Mouse (Mus musculus) hindbrain, embryonic 12.5 days (tissue): Measurements from ENCODE around the gene Kdm2b. TPM values are rescaled to one million over a fixed set of nuclear protein-coding genes. Genes with fewer than 3 reads are reported as not detected.
A peak's percentile ranks its signal among the peaks of the same experiment; 100 is the strongest.

Experiments used
- ATAC-seq: fragments of 200-750 bp; cut with Nextera tagmentation; 2 replicates; pipeline ENCODE4 v1.8.0; 2017; ENCODE audit warnings: moderate TSS enrichment; ENCODE audit not compliant: low FRiP score
- H3K27ac ChIP-seq: fragments of 300-500 bp; sonication (generic); 2 replicates; pipeline ENCODE4 v1.5.1; 2016; ENCODE audit warnings: mild to moderate bottlenecking
- H3K27me3 ChIP-seq: fragments of 300-500 bp; sonication (generic); 2 replicates; pipeline ENCODE4 v1.6.1; 2016; ENCODE audit warnings: mild to moderate bottlenecking
- H3K36me3 ChIP-seq: fragments of 300-500 bp; sonication (generic); 2 replicates; pipeline ENCODE4 v1.6.1; 2016; ENCODE audit warnings: mild to moderate bottlenecking
- H3K4me1 ChIP-seq: fragments of 300-500 bp; sonication (generic); 2 replicates; pipeline ENCODE4 v1.6.1; 2016
- H3K4me2 ChIP-seq: fragments of 300-500 bp; sonication (generic); replicated peaks from 2 replicates; pipeline ENCODE4 v1.6.1; 2016; ENCODE audit warnings: mild to moderate bottlenecking
- H3K4me3 ChIP-seq: fragments of 300-500 bp; sonication (generic); 2 replicates; pipeline ENCODE4 v1.5.1; 2016; ENCODE audit warnings: mild to moderate bottlenecking
- H3K9ac ChIP-seq: fragments of 300-500 bp; sonication (generic); 2 replicates; pipeline ENCODE4 v1.6.1; 2016; ENCODE audit warnings: mild to moderate bottlenecking, moderate library complexity
- H3K9me3 ChIP-seq: fragments of 300-500 bp; sonication (generic); replicated peaks from 2 replicates; pipeline ENCODE4 v1.6.1; 2016; ENCODE audit warnings: mild to moderate bottlenecking
- WGBS: fragments of 180-500 bp; shearing (Covaris S2); methylation state at CpG from one replicate; pipeline ENCODE4 v1.1.7; 2016; 5-methylcytosine and 5-hydroxymethylcytosine counted together
- polyA plus RNA-seq: library from polyadenylated mRNA; unstranded; fragments of >200 nt; fragmentation: Nextera tagmentation; extraction: Ambion mirVana; gene quantifications from 2 replicates; pipeline ENCODE4 v1.2.1, GENCODE M21; 2016

Kdm2b gene
- polyA plus RNA-seq, 1 experiment from 2014 or later, result 112 TPM

DNA sequence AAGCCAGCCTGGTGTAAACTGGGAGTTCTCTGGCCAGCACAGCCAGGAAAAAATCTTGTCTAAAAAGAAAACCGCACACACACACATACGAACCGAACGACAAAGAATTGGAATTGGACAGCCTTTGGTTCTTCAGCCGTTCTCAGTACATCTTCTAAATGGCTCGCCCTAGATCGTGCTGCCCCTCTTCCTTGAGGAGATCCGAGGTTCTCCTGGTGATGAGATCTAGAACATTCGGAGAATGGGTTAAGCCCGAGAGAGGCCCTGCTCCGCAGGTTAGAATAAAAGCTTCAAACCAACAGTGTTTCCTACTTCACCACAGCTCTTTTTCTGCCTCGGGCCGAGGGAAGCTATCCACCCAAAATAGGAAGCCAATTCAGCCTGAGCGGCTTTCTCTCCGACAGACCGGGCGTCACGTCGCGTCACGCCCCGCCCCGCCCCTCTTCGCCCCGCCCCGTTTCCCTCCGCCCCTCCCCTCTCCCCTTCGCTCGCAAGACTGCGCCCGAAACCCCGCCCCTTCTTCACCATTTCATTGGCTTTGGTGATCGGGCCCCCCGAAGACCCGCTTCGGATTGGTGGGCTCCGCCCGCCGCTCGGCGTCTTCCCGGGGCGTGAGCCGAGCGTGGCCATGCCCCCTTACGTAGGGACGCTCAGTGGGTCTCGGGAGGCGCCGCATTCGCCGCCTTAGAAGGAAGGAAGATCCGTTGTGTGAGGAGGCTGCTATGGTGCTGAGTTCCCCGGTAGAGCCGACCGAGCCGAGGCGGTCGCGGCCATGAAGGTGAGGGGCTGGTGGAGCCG, 139.9 kb downstream of the Kdm2b start, which contains the start of gene Rnf34:
Rnf34 (plus strand) TSS at position 528 of the 798 bp plus-strand sequence.
- ATAC-seq, result peak; percentile 99
- H3K27ac ChIP-seq, result peak within 1 kb of the TSS; percentile 94
- H3K36me3 ChIP-seq, result no peaks in the 10 kb centered on the region
- H3K9ac ChIP-seq, result peak within 1 kb of the TSS; percentile 80
- peaks cover 21% of the 10 kb centered on the region for H3K4me1 ChIP-seq
- WGBS, result under 1% methylated on average over 58 of the region's 61 CpGs
- H3K9me3 ChIP-seq, result no peaks in the 10 kb centered on the region
- H3K27me3 ChIP-seq, result no peaks in the 10 kb centered on the region
- peak within 1 kb of the TSS; percentile 98 for H3K4me2 ChIP-seq
- H3K4me3 ChIP-seq, result peak within 1 kb of the TSS; percentile 59

DNA sequence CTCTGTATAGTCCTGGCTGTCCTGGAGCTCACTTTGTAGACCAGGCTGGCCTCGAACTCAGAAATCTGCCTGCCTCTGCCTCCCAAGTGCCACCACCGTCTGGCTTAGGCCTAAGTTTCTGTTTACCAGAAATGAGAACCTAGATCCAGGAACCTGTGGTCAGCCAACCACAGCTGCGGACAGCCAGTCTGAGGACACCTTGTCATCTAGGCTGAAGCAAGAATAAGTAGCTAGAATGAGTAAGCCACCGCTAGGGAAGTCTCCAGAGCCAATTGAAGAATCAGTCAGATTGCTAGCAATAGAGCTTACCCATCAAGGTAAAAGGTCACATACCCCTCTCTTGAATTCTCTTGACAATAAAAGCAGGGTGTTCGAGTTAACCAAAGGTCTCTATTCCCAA, 145.8 kb downstream of the Kdm2b start:
- peaks cover 3% of the 10 kb centered on the region; the same call in 1 of the 2 replicates for H3K4me1 ChIP-seq
- H3K4me2 ChIP-seq, result no peak overlapping the region
- no peak overlapping the region for H3K9ac ChIP-seq
- no peak overlapping the region for H3K27ac ChIP-seq
- ATAC-seq, result no peak
- H3K4me3 ChIP-seq, result no peak overlapping the region
- no peaks in the 10 kb centered on the region for H3K36me3 ChIP-seq
- no peaks in the 10 kb centered on the region for H3K9me3 ChIP-seq
- no peaks in the 10 kb centered on the region for H3K27me3 ChIP-seq
- WGBS, result 88% methylated on average over 5 of the region's 5 CpGs

DNA sequence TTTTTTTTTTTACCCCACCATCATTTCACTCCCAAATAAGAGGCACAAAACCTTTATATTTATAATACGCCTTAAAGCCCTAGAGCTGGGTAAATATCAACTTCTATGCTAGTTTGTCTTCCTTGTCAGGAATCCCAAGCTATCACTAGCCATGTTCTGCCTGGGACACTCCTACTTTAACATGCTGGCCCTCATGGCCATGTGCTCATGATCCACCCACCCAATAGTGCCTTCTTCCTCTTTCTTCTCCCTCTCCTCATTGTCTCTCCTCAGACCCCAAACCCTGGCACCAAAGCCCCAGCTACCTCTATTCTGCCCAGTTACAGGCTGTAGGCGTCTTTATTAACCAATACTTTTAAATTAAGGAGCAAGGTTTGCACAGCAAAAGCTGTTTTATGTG, 148.5 kb downstream of the Kdm2b start:
- 90% methylated on average over 2 of the region's 2 CpGs for WGBS
- H3K9ac ChIP-seq, result no peak overlapping the region
- no peak overlapping the region for H3K4me2 ChIP-seq
- H3K4me3 ChIP-seq, result no peak overlapping the region
- H3K27me3 ChIP-seq, result no peaks in the 10 kb centered on the region
- no peaks in the 10 kb centered on the region for H3K9me3 ChIP-seq
- H3K36me3 ChIP-seq, result no peaks in the 10 kb centered on the region
- no peak overlapping the region for H3K27ac ChIP-seq
- ATAC-seq, result no peak
- H3K4me1 ChIP-seq, result no peaks in the 10 kb centered on the region

DNA sequence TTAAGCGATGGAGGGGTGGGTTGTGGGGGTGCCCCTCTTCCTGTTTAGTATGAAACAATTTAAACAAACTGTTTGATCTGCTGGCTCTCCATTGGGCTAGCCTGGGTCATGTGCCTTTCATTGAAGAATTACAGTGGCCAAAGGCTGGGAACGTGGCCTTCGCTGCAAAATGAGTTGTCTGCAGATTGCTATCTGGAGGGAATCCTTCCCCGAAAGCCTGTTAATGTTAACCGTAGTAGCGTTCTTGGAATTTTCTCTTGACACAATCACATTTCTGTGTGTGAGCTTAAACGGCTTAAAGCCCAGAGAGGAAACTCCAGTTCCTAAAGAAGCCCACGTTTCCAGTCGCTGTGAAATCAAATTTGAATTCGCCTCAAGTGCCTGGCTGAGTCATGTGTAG, 156.6 kb downstream of the Kdm2b start:
- H3K27ac ChIP-seq, result no peak overlapping the region
- no peaks in the 10 kb centered on the region for H3K27me3 ChIP-seq
- no peak for ATAC-seq
- H3K4me1 ChIP-seq, result no peaks in the 10 kb centered on the region
- H3K4me2 ChIP-seq, result no peak overlapping the region
- no peaks in the 10 kb centered on the region for H3K9me3 ChIP-seq
- no peaks in the 10 kb centered on the region for H3K36me3 ChIP-seq
- WGBS, result 81% methylated on average over 10 of the region's 10 CpGs
- H3K9ac ChIP-seq, result no peak overlapping the region
- H3K4me3 ChIP-seq, result no peak overlapping the region

DNA sequence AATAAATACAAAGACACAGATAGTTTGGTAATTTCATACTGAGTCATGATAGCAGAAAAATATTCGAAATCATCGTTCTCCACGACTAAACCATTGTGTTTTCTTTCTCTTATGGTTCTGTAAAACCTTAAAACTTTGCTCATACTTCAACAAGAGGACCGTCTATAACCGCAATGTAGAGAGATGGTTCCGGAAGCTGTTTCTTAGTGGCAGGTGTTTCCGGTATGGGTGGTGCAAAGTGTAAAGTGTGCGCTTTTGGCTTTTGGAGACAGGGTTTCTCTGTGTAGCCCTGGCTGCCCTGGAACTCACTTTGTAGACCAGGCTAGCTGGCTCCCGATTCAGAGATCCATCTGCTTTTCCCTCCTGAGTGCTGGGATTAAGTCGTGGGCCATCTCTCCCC, 157.1 kb downstream of the Kdm2b start:
- no peak for ATAC-seq
- no peaks in the 10 kb centered on the region for H3K27me3 ChIP-seq
- H3K36me3 ChIP-seq, result no peaks in the 10 kb centered on the region
- WGBS, result 88% methylated on average over 10 of the region's 10 CpGs
- H3K4me3 ChIP-seq, result no peak overlapping the region
- no peaks in the 10 kb centered on the region for H3K4me1 ChIP-seq
- no peaks in the 10 kb centered on the region for H3K9me3 ChIP-seq
- no peak overlapping the region for H3K9ac ChIP-seq
- no peak overlapping the region for H3K27ac ChIP-seq
- H3K4me2 ChIP-seq, result no peak overlapping the region

DNA sequence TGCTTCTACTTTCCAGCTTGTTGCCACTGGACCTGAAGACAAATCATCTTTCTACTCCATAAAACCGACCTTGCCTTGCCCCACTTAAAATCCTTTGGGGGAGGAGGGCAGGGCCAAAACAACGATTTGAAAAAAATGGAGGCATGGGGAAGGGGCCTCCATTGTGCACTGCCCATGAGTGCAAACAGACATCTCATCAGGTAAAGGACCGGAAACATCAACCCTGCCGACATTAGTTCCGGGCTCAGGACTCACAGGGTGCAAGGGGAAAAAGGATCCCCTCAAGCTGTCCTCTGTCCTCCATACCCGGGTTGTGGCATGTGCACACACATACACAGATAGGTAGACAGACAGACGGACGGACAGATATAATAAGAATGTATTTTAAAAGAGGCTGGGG, 164.5 kb downstream of the Kdm2b start:
- ATAC-seq, result no peak
- 84% methylated on average over 8 of the region's 8 CpGs for WGBS

DNA sequence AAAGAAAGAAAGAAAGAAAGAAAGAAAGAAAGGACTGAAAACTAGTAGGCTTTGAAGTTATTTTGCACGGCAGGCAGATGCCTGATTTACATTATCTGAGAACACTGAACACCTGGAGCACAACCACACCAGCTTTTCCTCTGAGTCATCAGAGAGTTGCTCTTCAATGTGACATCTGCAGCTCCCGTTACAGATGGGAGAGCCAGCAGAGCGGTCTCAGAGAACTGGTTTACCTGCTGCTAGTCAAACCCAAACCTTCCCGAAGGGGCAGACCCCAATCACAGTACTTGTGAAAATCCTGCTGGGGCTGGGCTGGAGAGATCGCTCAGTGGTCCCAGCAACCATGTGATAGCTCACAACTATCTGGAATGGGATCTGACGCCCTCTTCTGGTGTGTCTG, 165.2 kb downstream of the Kdm2b start:
- WGBS, result 75% methylated on average over 6 of the region's 6 CpGs
- no peak overlapping the region for H3K27ac ChIP-seq
- no peaks in the 10 kb centered on the region for H3K9me3 ChIP-seq
- no peak overlapping the region for H3K4me3 ChIP-seq
- H3K4me1 ChIP-seq, result peaks cover 7% of the 10 kb centered on the region
- 0 out of 2 replicates have a peak, but pooled peaks cover under 1% of the 10 kb centered on the region for H3K36me3 ChIP-seq
- H3K27me3 ChIP-seq, result no peaks in the 10 kb centered on the region
- H3K4me2 ChIP-seq, result no peak overlapping the region
- no peak overlapping the region for H3K9ac ChIP-seq
- ATAC-seq, result no peak

More for the DNA sequence above, 164.5 kb downstream of the Kdm2b start:
- Histone ChIP-seq H3K4me2 (no peak overlapping the region), H3K4me3 (no peak overlapping the region), H3K4me1 (peaks cover 2% of the 10 kb centered on the region), H3K27me3 (no peaks in the 10 kb centered on the region), H3K9me3 (no peaks in the 10 kb centered on the region), H3K9ac (no peak overlapping the region), H3K27ac (no peak overlapping the region), H3K36me3 (no peaks in the 10 kb centered on the region)

DNA sequence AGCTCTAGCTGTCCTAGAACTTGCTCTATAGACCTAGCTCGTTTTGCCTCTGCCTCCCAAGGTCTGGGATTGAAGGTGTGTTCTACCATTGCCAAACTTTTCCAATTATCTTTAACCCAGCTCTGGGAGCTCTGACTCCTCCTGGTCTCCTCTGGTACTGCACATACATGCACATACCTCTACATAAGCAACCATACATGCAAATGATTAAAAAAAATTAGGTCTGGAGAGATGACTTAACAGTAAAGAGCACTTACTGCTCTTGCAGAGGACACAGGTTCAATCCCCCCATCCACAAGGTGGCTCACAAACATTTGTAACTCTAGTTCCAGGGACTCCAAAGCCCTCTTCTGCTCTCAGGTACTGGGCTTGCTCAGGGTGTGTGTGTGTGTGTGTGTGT, 165.6 kb downstream of the Kdm2b start:
- Histone ChIP-seq H3K27me3 (no peaks in the 10 kb centered on the region), H3K9me3 (no peaks in the 10 kb centered on the region), H3K9ac (no peak overlapping the region), H3K27ac (no peak overlapping the region), H3K4me1 (peaks cover 10% of the 10 kb centered on the region), H3K4me3 (no peak overlapping the region), H3K4me2 (no peak overlapping the region), H3K36me3 (0 out of 2 replicates have a peak, but pooled peaks cover 4% of the 10 kb centered on the region)
- 92% methylated on average over 1 of the region's 1 CpGs for WGBS
- no peak for ATAC-seq

DNA sequence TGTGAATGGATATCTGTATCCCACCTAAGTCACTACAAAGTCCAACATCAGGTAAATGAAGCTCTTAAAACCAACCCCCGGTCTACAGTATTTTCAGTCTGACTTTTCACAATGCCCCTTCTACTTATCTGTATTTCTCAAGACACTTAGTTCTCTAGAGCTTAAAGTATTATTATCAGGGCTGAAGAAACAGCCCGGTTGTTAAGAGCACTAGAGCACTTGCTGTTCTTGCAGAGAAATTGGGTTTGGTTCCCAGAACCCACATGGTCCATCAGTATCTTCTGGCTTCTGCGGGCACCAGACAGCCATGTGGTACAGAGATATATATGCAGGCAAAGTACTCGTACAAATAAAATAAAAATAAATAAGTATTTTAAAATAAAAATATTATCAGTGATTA, 167.2 kb downstream of the Kdm2b start:
- H3K4me2 ChIP-seq, result no peak overlapping the region
- H3K27ac ChIP-seq, result 0 out of 2 replicates have a peak overlapping the region, but pooled peaks have one; percentile 96
- ATAC-seq, result no peak
- H3K36me3 ChIP-seq, result peaks cover 19% of the 10 kb centered on the region
- H3K27me3 ChIP-seq, result no peaks in the 10 kb centered on the region
- H3K9ac ChIP-seq, result no peak overlapping the region
- no peak overlapping the region for H3K4me3 ChIP-seq
- H3K4me1 ChIP-seq, result peaks cover 18% of the 10 kb centered on the region
- no peaks in the 10 kb centered on the region for H3K9me3 ChIP-seq
- WGBS, result 96% methylated on average over 4 of the region's 4 CpGs

DNA sequence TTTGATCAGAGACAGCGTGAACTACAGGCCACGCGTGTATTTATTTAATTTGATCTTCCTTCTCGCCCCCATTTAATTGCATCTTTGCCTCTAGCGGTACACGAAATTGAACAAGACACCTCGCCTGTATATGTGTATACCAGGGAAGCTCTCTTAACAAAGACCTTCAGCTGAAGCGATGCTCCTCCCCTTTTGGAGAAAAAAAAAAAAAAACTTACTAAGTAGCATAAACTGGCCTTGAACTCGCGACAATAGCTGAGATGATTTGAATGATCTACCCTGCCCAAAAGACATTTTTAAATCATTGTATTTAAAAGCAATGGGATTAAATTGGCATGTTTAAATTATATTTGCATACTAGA, 168.1 kb downstream of the Kdm2b start:
- H3K4me2 ChIP-seq, result peak overlapping the region; percentile 58
- peak; percentile 68 for ATAC-seq
- peak overlapping the region; percentile 83 for H3K4me3 ChIP-seq
- WGBS, result 0% methylated on average over 10 of the region's 10 CpGs
- H3K9ac ChIP-seq, result peak overlapping the region; percentile 87
- peaks cover 18% of the 10 kb centered on the region for H3K4me1 ChIP-seq
- peak overlapping the region; percentile 96 for H3K27ac ChIP-seq
- no peaks in the 10 kb centered on the region for H3K27me3 ChIP-seq
- peaks cover 27% of the 10 kb centered on the region for H3K36me3 ChIP-seq
- no peaks in the 10 kb centered on the region for H3K9me3 ChIP-seq

DNA sequence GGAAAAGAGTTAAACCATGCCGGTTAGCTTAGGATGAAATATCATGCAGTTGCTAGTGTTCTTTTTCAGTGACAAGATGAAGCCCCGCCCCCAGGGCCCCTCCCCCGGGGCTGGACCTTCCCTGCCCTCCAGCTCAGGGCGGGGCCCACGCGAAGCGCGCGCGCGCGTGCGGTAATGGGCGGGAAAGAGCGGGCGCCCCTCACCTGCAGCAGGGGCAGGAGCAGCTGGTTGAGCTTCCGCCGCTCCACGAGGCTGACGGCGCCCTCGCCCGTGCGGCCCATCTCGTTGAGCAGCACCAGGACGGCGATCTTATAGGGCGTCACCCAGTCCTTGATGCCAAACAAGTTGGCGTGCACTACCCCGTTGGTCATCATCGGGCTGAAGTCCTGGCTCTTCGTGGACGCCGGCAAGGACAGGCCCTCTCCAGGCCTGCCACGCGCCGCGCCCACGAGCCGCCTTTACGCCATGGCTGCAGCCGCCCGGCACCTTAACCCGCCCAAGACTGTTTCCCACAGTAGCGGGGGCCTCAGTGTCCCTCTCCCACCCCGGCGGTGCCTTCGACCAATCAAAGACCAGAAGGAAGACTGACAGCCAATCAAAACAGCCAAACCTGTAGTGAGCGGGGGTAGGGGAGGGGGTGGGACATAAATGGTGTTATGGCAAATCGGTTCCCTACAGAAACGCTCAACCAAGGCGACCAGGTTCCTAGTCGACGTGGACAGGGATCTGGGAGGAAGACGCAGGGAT, 168.7 kb downstream of the Kdm2b start, which contains the start of gene Anapc5:
Anapc5 (minus strand) TSS at position 563 of the 747 bp plus-strand sequence.
- Histone ChIP-seq H3K4me1 (peaks cover 18% of the 10 kb centered on the region), H3K27ac (peak within 1 kb of the TSS; percentile 96), H3K36me3 (peaks cover 31% of the 10 kb centered on the region), H3K9me3 (no peaks in the 10 kb centered on the region), H3K9ac (peak within 1 kb of the TSS; percentile 87), H3K27me3 (no peaks in the 10 kb centered on the region), H3K4me2 (peak within 1 kb of the TSS; percentile 58), H3K4me3 (peak within 1 kb of the TSS; percentile 83)
- WGBS, result under 1% methylated on average over 55 of the region's 55 CpGs
- peak; percentile 100 for ATAC-seq
